Mouse (Mus musculus): ENCODE data around the gene 6430531B16Rik.

- no peak for TF ChIP-seq CTCF (IDR thresholded peaks at IDR 0.05; ENCODE audit: borderline replicate concordance, control insufficient read depth, extremely low read depth, insufficient read depth, low read length, poor library complexity)
- TF ChIP-seq POLR2A (IDR thresholded peaks at IDR 0.05; ENCODE audit: control insufficient read depth, extremely low read depth, insufficient read depth, low read length, poor library complexity) = no peak
These were observed 26.4 kb downstream of the 6430531B16Rik start for GRCm38 (mm10) chr7:139951991-139952633.

Measured in thymus, adult 2 months (tissue).